Mouse (Mus musculus): ENCODE measurements around the gene Igfbp5.

- TF ChIP-seq CTCF (IDR thresholded peaks at IDR 0.05 in 2 of 3, conservative IDR thresholded peaks at IDR 0.05 in 1 of 3; ENCODE audit: control insufficient read depth in 1 of 3, insufficient read depth in 1 of 3, low read depth in 2 of 3, low read length in 3 of 3, poor library complexity in 1 of 3, severe bottlenecking in 1 of 3) (no peak), POLR2A (IDR thresholded peaks at IDR 0.05; ENCODE audit: control insufficient read depth in 1 of 2, insufficient read depth in 1 of 2, low read depth in 1 of 2, low read length in 2 of 2, poor library complexity in 1 of 2) (no peak), TAL1 (IDR thresholded peaks at IDR 0.05; ENCODE audit: low read length) (no peak), NRF1 (IDR thresholded peaks at IDR 0.05; ENCODE audit: insufficient read depth, low read depth, low read length, poor library complexity, severe bottlenecking) (no peak)
Observed at GRCm38 (mm10) chr1:72878473-72879318, 4.0 kb upstream of the Igfbp5 start.
